Mouse (Mus musculus): ENCODE data around the gene Ndufa7.

The Ndufa7 gene

GRCm38 (mm10) chr17:33824084-33824996, at the start of gene Ndufa7, which contains the start of gene Rps28:
Ndufa7 (plus strand) TSS chr17:33824572.
Rps28 (minus strand) TSS chr17:33824562.
- ATAC-seq (ENCODE audit: low TSS enrichment) = peak; percentile 95

DNA sequence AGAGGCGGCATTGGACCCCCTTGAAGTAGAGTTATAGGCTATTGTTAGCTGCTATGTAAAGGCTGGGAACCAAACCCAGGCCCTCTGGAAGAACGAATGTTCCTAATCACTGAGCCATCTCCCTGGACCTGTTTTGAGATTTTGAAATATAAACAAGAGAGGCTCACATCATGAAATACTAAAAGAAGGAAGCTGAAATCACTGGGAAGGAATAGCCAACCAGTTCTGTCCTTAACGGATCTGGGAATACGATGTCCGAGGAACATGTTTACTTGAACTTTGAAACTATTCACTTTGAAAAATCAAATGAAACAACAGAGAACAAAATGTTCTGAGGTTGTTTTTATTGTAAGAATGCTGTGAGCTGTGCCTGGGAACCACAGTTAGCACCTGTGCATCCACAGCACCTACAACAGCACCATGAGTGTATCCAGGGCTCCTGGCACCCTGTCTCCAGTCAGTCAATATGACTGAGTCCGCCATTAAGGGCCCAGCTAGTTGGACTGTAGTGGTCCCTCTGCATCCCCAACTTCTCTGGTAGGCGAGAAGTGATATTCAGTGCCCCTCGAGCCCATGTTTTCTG, 49.7 kb upstream of the Ndufa7 start:
- no peak for ATAC-seq (ENCODE audit: low TSS enrichment)

- ATAC-seq (ENCODE audit: low TSS enrichment) = no peak
These were observed 49.1 kb upstream of the Ndufa7 start for GRCm38 (mm10) chr17:33775287-33775686.

- ATAC-seq (ENCODE audit: low TSS enrichment) = peak; percentile 74
These were observed 45.0 kb upstream of the Ndufa7 start for GRCm38 (mm10) chr17:33779271-33779966.

DNA sequence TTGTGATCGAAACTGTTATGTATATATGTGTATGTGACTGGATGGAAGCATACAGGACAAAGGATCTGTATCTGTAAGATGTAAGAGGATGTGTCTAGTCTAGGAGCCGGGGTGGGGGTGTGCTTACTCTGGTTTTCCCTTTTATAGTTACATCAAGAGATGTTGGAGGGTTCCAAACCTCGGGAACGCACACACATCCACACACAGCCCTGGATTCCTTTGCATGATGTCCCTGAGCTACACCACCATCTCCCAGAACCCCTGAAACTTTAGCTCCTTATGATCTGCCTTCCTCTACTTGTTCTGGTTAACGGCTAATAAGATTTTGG, 44.4 kb upstream of the Ndufa7 start:
- no peak for ATAC-seq (ENCODE audit: low TSS enrichment)

- no peak for ATAC-seq (ENCODE audit: low TSS enrichment)
These were observed 43.9 kb upstream of the Ndufa7 start for GRCm38 (mm10) chr17:33780431-33780830.

DNA sequence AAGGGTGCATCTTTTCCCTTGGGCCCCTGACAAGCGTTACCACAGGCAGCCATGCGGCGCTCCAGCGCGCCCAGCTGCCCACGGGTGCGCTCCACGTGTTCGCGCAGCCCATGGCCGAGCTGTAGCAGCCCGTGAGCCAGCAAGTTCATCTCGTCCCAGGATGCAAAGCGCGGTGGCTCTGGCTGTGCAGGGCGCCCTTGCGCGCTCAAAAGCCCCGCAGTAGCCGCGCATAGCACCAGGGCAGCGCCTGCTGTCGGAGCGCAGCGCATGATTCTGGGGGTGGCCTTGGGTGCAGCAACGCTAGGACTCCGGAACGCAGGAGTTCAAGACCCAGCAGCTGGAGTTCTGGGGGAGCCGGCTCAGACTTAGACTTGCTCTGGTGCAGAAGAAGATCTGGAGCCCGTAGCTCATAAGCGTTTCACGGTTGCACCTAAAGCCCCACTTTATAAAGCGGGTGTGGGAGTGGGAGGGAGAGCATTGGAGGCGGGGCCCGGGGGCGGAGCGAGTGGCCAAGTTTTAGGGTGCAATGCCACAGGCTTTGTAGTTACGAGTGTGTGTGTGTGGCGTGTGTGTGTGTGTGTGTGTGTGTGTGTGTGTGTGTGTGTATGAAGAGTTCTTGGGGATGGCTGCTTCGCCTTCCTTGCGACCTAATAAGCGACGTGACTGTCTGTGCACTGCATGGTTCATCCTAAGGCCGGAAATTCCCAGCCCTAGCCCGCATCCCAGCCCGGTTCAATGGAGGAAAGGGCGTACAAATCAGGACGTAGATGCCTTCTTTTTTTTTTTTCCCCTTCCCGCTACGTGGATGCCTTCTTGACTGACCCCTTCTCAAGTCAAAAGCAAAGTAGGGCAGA, 43.0 kb upstream of the Ndufa7 start, which contains the start of gene Angptl4:
Gene Angptl4 (minus strand): TSS at position 707 of the 854 bp plus-strand sequence.
- ATAC-seq (ENCODE audit: low TSS enrichment) = peak; percentile 58

- no peak for ATAC-seq (ENCODE audit: low TSS enrichment)
These were observed 42.3 kb upstream of the Ndufa7 start for GRCm38 (mm10) chr17:33782067-33782466.

GRCm38 (mm10) chr17:33783408-33783807, 41.0 kb upstream of the Ndufa7 start:
- ATAC-seq (ENCODE audit: low TSS enrichment) = peak; percentile 18; the same call in 1 of the 2 replicates

GRCm38 (mm10) chr17:33784939-33785338, 39.4 kb upstream of the Ndufa7 start:
- no peak for ATAC-seq (ENCODE audit: low TSS enrichment)

DNA sequence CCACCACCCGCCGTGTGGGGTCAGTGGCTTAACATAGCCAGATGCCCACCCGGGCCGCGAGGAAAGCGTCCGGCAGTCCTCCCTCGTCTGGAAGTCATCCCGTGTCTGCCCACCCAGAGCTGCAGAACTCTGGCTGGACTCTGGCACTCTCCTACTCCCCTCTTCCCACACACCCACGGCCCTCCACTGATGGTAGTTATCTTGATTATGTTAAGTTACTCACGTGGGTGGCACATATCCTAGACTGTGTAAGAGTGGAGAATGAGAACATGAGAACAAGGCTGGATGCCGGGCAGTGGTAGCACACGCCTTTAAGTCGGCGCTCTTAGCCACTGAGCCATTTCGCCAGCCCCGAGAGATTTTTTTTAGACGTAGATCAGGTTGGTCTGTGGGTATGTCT, 38.0 kb upstream of the Ndufa7 start:
- peak; percentile 88; the same call in 1 of the 2 replicates for ATAC-seq (ENCODE audit: low TSS enrichment)

GRCm38 (mm10) chr17:33788732-33789131, 35.6 kb upstream of the Ndufa7 start:
- no peak for ATAC-seq (ENCODE audit: low TSS enrichment)

GRCm38 (mm10) chr17:33798306-33798705, 26.1 kb upstream of the Ndufa7 start:
- ATAC-seq (ENCODE audit: low TSS enrichment) = no peak

GRCm38 (mm10) chr17:33799277-33799676, 25.1 kb upstream of the Ndufa7 start:
- no peak for ATAC-seq (ENCODE audit: low TSS enrichment)

GRCm38 (mm10) chr17:33802221-33802620, 22.2 kb upstream of the Ndufa7 start:
- ATAC-seq (ENCODE audit: low TSS enrichment) = no peak

DNA sequence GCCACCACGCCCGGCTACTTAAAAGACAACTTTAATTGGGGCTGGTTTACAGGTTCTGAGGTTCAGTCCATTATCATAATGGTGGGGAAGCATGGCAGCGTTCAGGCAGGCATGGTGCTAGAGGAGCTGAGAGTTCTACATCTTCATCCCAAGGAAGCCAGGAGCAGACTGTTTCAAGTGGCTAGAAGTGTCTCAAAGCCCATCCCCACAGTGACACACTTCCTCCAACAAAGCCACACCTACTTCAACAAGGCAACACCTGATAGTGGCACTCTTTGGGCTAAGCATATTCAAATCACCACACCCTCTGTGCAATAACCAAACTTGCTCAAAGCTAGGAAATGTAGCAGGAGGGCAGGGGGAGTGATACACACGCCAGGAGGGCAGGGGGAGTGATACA, 20.2 kb upstream of the Ndufa7 start:
- ATAC-seq (ENCODE audit: low TSS enrichment) = no peak

DNA sequence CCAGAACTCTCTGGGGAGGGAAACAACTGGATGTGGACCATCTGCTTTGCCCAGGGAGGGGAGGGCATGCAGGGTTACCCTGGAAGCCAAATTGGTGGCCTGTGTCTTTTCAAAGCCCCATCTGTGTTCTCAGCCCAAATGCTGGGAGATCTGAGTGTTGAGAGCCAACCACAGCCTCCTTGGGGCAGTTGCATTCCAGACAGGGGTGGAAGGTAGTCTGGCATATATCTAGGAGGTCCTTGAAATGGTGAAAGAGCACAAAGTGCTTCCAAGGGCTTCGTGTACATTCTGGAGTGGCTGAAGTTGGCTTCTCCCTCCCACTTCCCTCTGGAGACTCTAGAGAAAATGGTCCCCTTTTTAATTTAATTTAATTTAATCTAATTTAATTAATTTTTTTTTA, 19.6 kb upstream of the Ndufa7 start:
- ATAC-seq (ENCODE audit: low TSS enrichment) = no peak

- ATAC-seq (ENCODE audit: low TSS enrichment) = no peak
These were observed 17.0 kb upstream of the Ndufa7 start for GRCm38 (mm10) chr17:33807181-33807888.

GRCm38 (mm10) chr17:33808192-33808591, 16.2 kb upstream of the Ndufa7 start:
- no peak for ATAC-seq (ENCODE audit: low TSS enrichment)

DNA sequence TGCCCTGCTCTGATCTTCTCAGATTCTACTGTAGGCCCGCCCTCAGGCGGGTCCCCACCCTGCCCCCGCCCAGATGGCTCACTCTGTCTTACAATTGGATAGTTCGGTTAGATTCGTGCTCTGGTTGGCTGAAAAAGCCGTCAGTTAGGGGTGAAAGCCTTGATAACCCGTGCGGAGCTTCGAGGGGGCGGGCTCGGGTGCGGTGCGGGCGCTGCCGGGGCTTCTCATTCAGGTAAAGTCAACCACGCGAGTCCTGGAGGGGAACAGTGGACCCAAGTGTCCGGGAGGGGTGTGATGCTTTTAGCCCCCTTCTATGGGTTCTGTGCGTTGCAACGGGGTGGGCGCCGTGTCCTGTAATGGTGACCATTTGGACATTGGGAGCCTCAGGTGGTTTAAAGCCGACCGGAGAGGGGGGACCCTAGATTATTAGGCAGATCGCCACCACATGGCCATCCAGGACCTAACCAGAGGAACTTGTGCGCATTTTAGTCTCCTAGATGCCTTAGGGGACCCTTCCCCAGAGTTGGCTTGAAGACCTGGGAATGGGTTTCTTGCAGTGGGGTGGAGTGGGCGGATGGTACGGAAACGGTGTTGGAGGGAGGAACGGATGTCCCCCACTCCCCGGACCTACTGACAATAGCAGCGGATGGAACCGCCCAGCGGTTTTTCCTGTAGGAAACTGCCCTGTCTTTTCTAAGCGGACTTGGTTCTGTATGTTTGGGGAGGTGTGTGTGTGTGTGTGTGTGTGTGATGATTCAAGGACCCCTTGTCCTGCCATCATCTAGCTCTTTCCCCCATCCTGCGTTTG, 13.8 kb upstream of the Ndufa7 start, which contains the start of gene Kank3:
Gene Kank3 (plus strand): TSS at position 186 of the 808 bp plus-strand sequence.
- ATAC-seq (ENCODE audit: low TSS enrichment) = peak; percentile 100
